10 mouse cellular contexts compared by ENCODE assay signal in the genomic region with DNA sequence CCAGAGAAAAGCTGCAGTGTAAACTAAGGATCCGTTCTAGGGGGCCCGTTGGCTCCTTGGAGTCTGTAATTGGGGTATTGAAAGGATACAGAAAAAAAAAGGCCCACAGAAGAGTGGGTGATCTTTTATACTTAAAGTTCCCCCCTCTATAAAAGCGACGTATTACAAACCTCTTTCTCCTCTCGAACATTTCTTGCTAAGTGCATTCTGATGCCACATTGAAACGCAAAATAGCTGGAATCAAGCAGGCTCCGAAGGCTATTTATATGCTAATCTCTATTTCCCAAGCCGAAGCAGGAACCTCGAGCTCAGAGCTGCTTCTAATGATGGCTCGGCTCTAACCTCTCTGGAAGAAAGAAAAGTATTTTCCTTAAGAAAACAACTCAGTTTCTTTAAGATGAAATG.
A peak's percentile ranks its signal among the peaks of the same experiment; 100 is the strongest.
DNase-seq lines count a peak whose midpoint lies in the region; ATAC-seq and TF ChIP-seq lines count a peak whose summit lies in the region.
"Had no signal": no experiment of that assay in that cellular context is flagged by ENCODE, and none has a peak within 500 bp of the region (broad histone marks: within the 10 kb centered on the region; RNA-seq: fewer than 3 reads in every experiment).

No protein-coding gene starts in this region.

- peaks cover 5% of the 10 kb centered on the region; the same call in 1 of the 2 replicates for H3K27me3 ChIP-seq in lung, embryonic 14.5 days (ENCODE audit: insufficient read depth, low read length)
- no peaks in the 10 kb centered on the region for H3K27me3 ChIP-seq in lung, postnatal 0 days (replicated peaks; ENCODE audit: insufficient read depth, low read length)
- H3K27me3 ChIP-seq in embryonic facial prominence, embryonic 13.5 days = peaks cover 22% of the 10 kb centered on the region
- H3K27me3 ChIP-seq in hindbrain, embryonic 15.5 days = 0 out of 2 replicates have a peak, but pooled peaks cover 1% of the 10 kb centered on the region
- H3K27me3 ChIP-seq in stomach, postnatal 0 days (ENCODE audit: control insufficient read depth, insufficient read depth, low read length) = no peaks in the 10 kb centered on the region

- no peak overlapping the region for H3K4me3 ChIP-seq in lung, embryonic 14.5 days (ENCODE audit: low read depth, low read length)
- H3K4me3 ChIP-seq in lung, postnatal 0 days (ENCODE audit: low read depth, low read length) = no peak overlapping the region
- H3K4me3 ChIP-seq in embryonic facial prominence, embryonic 13.5 days = no peak overlapping the region
- no peak overlapping the region for H3K4me3 ChIP-seq in hindbrain, embryonic 15.5 days
- no peak overlapping the region for H3K4me3 ChIP-seq in stomach, postnatal 0 days (ENCODE audit: low read depth, low read length)

- no peak for TF ChIP-seq EP300 in lung, postnatal 0 days (IDR thresholded peaks at IDR 0.05)
- TF ChIP-seq EP300 in stomach, postnatal 0 days (optimal IDR thresholded peaks at IDR 0.05) = no peak

- no peaks in the 10 kb centered on the region for H3K9me3 ChIP-seq in lung, embryonic 14.5 days (ENCODE audit: low read depth, low read length)
- H3K9me3 ChIP-seq in lung, postnatal 0 days (ENCODE audit: low read length) = no peaks in the 10 kb centered on the region
- no peaks in the 10 kb centered on the region for H3K9me3 ChIP-seq in embryonic facial prominence, embryonic 13.5 days
- no peaks in the 10 kb centered on the region for H3K9me3 ChIP-seq in hindbrain, embryonic 15.5 days
- no peaks in the 10 kb centered on the region for H3K9me3 ChIP-seq in stomach, postnatal 0 days (ENCODE audit: control insufficient read depth, low read length)

- no peak overlapping the region for H3K27ac ChIP-seq in lung, embryonic 14.5 days (ENCODE audit: low read depth)
- H3K27ac ChIP-seq in lung, postnatal 0 days (ENCODE audit: low read length) = no peak overlapping the region
- no peak overlapping the region for H3K27ac ChIP-seq in embryonic facial prominence, embryonic 13.5 days
- peak overlapping the region; percentile 83 for H3K27ac ChIP-seq in hindbrain, embryonic 15.5 days (replicated peaks)
- H3K27ac ChIP-seq in stomach, postnatal 0 days (replicated peaks) = no peak overlapping the region
- H3K27ac ChIP-seq: kidney, postnatal 0 days had no signal

- H3K9ac ChIP-seq in lung, embryonic 14.5 days = no peak overlapping the region
- no peak overlapping the region for H3K9ac ChIP-seq in lung, postnatal 0 days (replicated peaks; ENCODE audit: low read depth)
- H3K9ac ChIP-seq in embryonic facial prominence, embryonic 13.5 days = no peak overlapping the region
- no peak overlapping the region for H3K9ac ChIP-seq in hindbrain, embryonic 15.5 days
- no peak overlapping the region for H3K9ac ChIP-seq in stomach, postnatal 0 days (ENCODE audit: low read length)

- H3K4me2 ChIP-seq in lung, embryonic 14.5 days = no peak overlapping the region
- no peak overlapping the region for H3K4me2 ChIP-seq in lung, postnatal 0 days (replicated peaks; ENCODE audit: low read depth, low read length)
- H3K4me2 ChIP-seq in embryonic facial prominence, embryonic 13.5 days = peak overlapping the region; percentile 18; the same call in 1 of the 2 replicates
- peak overlapping the region; percentile 39 for H3K4me2 ChIP-seq in hindbrain, embryonic 15.5 days
- 0 out of 2 replicates have a peak overlapping the region, but pooled peaks have one; percentile 15 for H3K4me2 ChIP-seq in stomach, postnatal 0 days (replicated peaks; ENCODE audit: low read depth)

- DNase-seq in lung, embryonic 14.5 days = peak; percentile 20
- no peak for DNase-seq in lung, postnatal 0 days (ENCODE audit: low spot score)
- no peak for DNase-seq in stomach, postnatal 0 days (ENCODE audit: low spot score)
- no peak for DNase-seq in cerebellum, postnatal 10 days
- no peak for DNase-seq in ovary, postnatal 36 days (ENCODE audit: low spot score)
- DNase-seq: cerebellum, adult 8-10 months; lung, adult 2 months had no signal

- no peaks in the 10 kb centered on the region for H3K4me1 ChIP-seq in lung, embryonic 14.5 days (ENCODE audit: insufficient read depth)
- no peaks in the 10 kb centered on the region for H3K4me1 ChIP-seq in lung, postnatal 0 days (ENCODE audit: insufficient read depth, low read depth, low read length)
- peaks cover 13% of the 10 kb centered on the region for H3K4me1 ChIP-seq in embryonic facial prominence, embryonic 13.5 days
- H3K4me1 ChIP-seq in hindbrain, embryonic 15.5 days (replicated peaks) = peaks cover 33% of the 10 kb centered on the region
- no peaks in the 10 kb centered on the region for H3K4me1 ChIP-seq in stomach, postnatal 0 days (replicated peaks; ENCODE audit: control insufficient read depth, insufficient read depth)

- WGBS in lung, embryonic 14.5 days = 19% methylated on average over 10 of the region's 10 CpGs
- WGBS in lung, postnatal 0 days = 30% methylated on average over 10 of the region's 10 CpGs
- WGBS in embryonic facial prominence, embryonic 13.5 days = 8% methylated on average over 10 of the region's 10 CpGs
- 3% methylated on average over 10 of the region's 10 CpGs for WGBS in hindbrain, embryonic 15.5 days
- 15% methylated on average over 10 of the region's 10 CpGs for WGBS in stomach, postnatal 0 days

- no peak for ATAC-seq in lung, embryonic 14.5 days (ENCODE audit: insufficient read depth)
- ATAC-seq in lung, postnatal 0 days = no peak
- no peak for ATAC-seq in embryonic facial prominence, embryonic 13.5 days (ENCODE audit: insufficient number of reproducible peaks, insufficient read depth, low FRiP score, low TSS enrichment, low read depth)
- peak; percentile 71 for ATAC-seq in hindbrain, embryonic 15.5 days (ENCODE audit: low FRiP score, low read depth)
- no peak for ATAC-seq in stomach, postnatal 0 days (ENCODE audit: low FRiP score, low TSS enrichment)

- TF ChIP-seq CTCF in lung, embryonic 14.5 days (IDR thresholded peaks at IDR 0.05; ENCODE audit: low read depth) = no peak
- no peak for TF ChIP-seq CTCF in lung, postnatal 0 days (IDR thresholded peaks at IDR 0.05)
- TF ChIP-seq CTCF in stomach, postnatal 0 days (IDR thresholded peaks at IDR 0.05; ENCODE audit: low read depth) = no peak

- H3K36me3 ChIP-seq in lung, embryonic 14.5 days (ENCODE audit: insufficient read depth) = no peaks in the 10 kb centered on the region
- no peaks in the 10 kb centered on the region for H3K36me3 ChIP-seq in lung, postnatal 0 days (ENCODE audit: insufficient read depth, low read length)
- H3K36me3 ChIP-seq in embryonic facial prominence, embryonic 13.5 days = no peaks in the 10 kb centered on the region
- no peaks in the 10 kb centered on the region for H3K36me3 ChIP-seq in hindbrain, embryonic 15.5 days
- no peaks in the 10 kb centered on the region for H3K36me3 ChIP-seq in stomach, postnatal 0 days (ENCODE audit: control insufficient read depth, insufficient read depth, low read length)

Comparison
In these comparisons a context has a peak if more than half of its experiments do, and no peak if none do; other contexts are left out.
1. H3K4me2 ChIP-seq: peak in embryonic facial prominence, embryonic 13.5 days (single experiment), hindbrain, embryonic 15.5 days (single experiment) and stomach, postnatal 0 days (single experiment); none in lung, embryonic 14.5 days (single experiment) and lung, postnatal 0 days (single experiment).